Mouse (Mus musculus): Measurements from ENCODE around the gene Syndig1.

- TF ChIP-seq CTCF (IDR thresholded peaks at IDR 0.05; ENCODE audit: low read depth, low read length): no peak
- TF ChIP-seq POLR2A (IDR thresholded peaks at IDR 0.05; ENCODE audit: extremely low read depth, insufficient read depth, low read length): no peak
Observed at GRCm38 (mm10) chr2:149927001-149927400, 98.0 kb downstream of the Syndig1 start.

Data from liver, adult 2 months (tissue).